Mouse (Mus musculus) heart, adult 2 months (tissue): Measurements from ENCODE around the gene Rnd2. TPM values are rescaled to one million over a fixed set of nuclear protein-coding genes. Genes with fewer than 3 reads are reported as not detected.
"Not testable (repeated sequence)": the region's sequence is repeated elsewhere in the genome, so short reads cannot be mapped to it uniquely, and the experiment has no call there.

ENCODE experiments used
- DNase-seq, 2 experiments: peaks; one replicate each; pipeline ENCODE4 v3.0.0; 2021
- H3K27ac ChIP-seq: fragments of 200-600 bp; 2 replicates; pipeline ENCODE4 v1.8.1; 2022
- H3K27me3 ChIP-seq: fragments of 200-500 bp; 2 replicates; pipeline ENCODE4 v1.6.1; 2012; ENCODE audit warnings: mild to moderate bottlenecking, low read length, inconsistent platforms, mixed read lengths; ENCODE audit not compliant: control insufficient read depth, insufficient read depth
- H3K36me3 ChIP-seq: fragments of 200-500 bp; 2 replicates; pipeline ENCODE4 v1.6.1; 2012; ENCODE audit warnings: low read length, inconsistent platforms; ENCODE audit not compliant: control insufficient read depth, insufficient read depth
- H3K4me1 ChIP-seq: fragments of 200-500 bp; 2 replicates; pipeline ENCODE4 v1.6.1; 2011; ENCODE audit warnings: low read length; ENCODE audit not compliant: control insufficient read depth, insufficient read depth
- H3K4me3 ChIP-seq: fragments of 200-600 bp; 2 replicates; pipeline ENCODE4 v1.8.1; 2022
- H3K79me2 ChIP-seq: fragments of 200-500 bp; replicated peaks from 2 replicates; pipeline ENCODE4 v1.6.1; 2012; ENCODE audit warnings: mild to moderate bottlenecking, inconsistent platforms, low read length, moderate library complexity, mixed read lengths; ENCODE audit not compliant: control insufficient read depth, insufficient read depth
- H3K9ac ChIP-seq: fragments of 200-500 bp; 2 replicates; pipeline ENCODE4 v1.6.1; 2012; ENCODE audit warnings: low read depth, mild to moderate bottlenecking, control low read depth, inconsistent platforms, low read length, mixed read lengths
- CTCF ChIP-seq: fragments of 200-600 bp; IDR thresholded peaks from 2 replicates; pipeline ENCODE4 v1.8.1; 2022; ENCODE audit warnings: antibody characterized with exemption, mild to moderate bottlenecking, moderate library complexity
- EP300 ChIP-seq: fragments of 200-500 bp; IDR thresholded peaks from 2 replicates; pipeline ENCODE4 v1.6.1; 2011; ENCODE audit warnings: low read depth, low read length, control low read depth; ENCODE audit not compliant: insufficient read depth
- POLR2A ChIP-seq: fragments of 200-500 bp; IDR thresholded peaks from 2 replicates; pipeline ENCODE4 v1.6.1; 2011; ENCODE audit warnings: mild to moderate bottlenecking, low read depth, low read length, control low read depth; ENCODE audit not compliant: insufficient read depth
- WGBS: fragments of 180-500 bp; shearing (Covaris S2); methylation state at CpG from one replicate; pipeline ENCODE4 v1.1.7; 2018; 5-methylcytosine and 5-hydroxymethylcytosine counted together
- intact Hi-C: fragments of 180-260 bp; cut with DNase I; formaldehyde crosslinking; loops from one replicate; pipeline ENCODE4 v1.15.1; 2025
- polyA plus RNA-seq: library from polyadenylated mRNA; depleted of rRNA; stranded (reverse); fragments of >200 nt; gene quantifications from 2 replicates; pipeline ENCODE4 v1.2.3, GENCODE M21; 2012
- total RNA-seq, 2 experiments: library from RNA; stranded (reverse); gene quantifications; 2 replicates each; pipeline ENCODE4 v1.2.3; 2021

Gene Rnd2
- total and polyA plus RNA-seq, 3 experiments, result 5.8 to 8.0 (median 6.5) TPM

- Histone ChIP-seq H3K27ac (no peak overlapping the region), H3K4me1 (peaks cover 3% of the 10 kb centered on the region), H3K79me2 (no peaks in the 10 kb centered on the region), H3K36me3 (no peaks in the 10 kb centered on the region), H3K9ac (no peak overlapping the region), H3K27me3 (no peaks in the 10 kb centered on the region), H3K4me3 (no peak overlapping the region)
- intact Hi-C loops, result no loop called here
- no peak for DNase-seq
- WGBS, result 57% methylated on average over 13 of the region's 13 CpGs
- TF ChIP-seq CTCF, result no peak
- no peak for TF ChIP-seq POLR2A
These were observed 2.0 kb upstream of the Rnd2 start for GRCm38 (mm10) chr11:101462583-101463440.

GRCm38 (mm10) chr11:101465101-101465868 is 486 bp downstream of the Rnd2 start:
- intact Hi-C loops, result loop anchor here (2.0 to 5.0 kb wide), 2 partner anchors 16 to 87 kb away; partner anchors contain the start of genes Brca1, Ifi35 and Nbr1
- 3% methylated on average over 51 of the region's 51 CpGs for whole genome bisulfite sequencing
- Histone ChIP-seq H3K79me2 (no peaks in the 10 kb centered on the region), H3K27ac (peak overlapping the region; percentile 88), H3K36me3 (no peaks in the 10 kb centered on the region), H3K4me1 (peaks cover 3% of the 10 kb centered on the region), H3K9ac (peak overlapping the region; percentile 82), H3K4me3 (peak overlapping the region; percentile 82), H3K27me3 (no peaks in the 10 kb centered on the region)
- TF ChIP-seq POLR2A (no peak), EP300 (no peak), CTCF (0 out of 2 replicates have a peak, but pooled peaks have one; percentile 21)
- peak; percentile 75 to 83 for DNase-seq

- H3K4me1 ChIP-seq, result peaks cover 3% of the 10 kb centered on the region
These were observed 1.2 kb downstream of the Rnd2 start, which contains the start of gene Vat1 for GRCm38 (mm10) chr11:101465869-101466551. Vat1 (minus strand) TSS chr11:101466230.

GRCm38 (mm10) chr11:101466552-101466950 is 1.8 kb downstream of the Rnd2 start:
- WGBS, result 48% methylated on average over 5 of the region's 5 CpGs
- H3K4me1 ChIP-seq, H3K79me2 ChIP-seq, H3K36me3 ChIP-seq, DNase-seq, H3K9ac ChIP-seq, H3K27me3 ChIP-seq: not testable (repeated sequence)
- peak overlapping the region; percentile 88 for H3K27ac ChIP-seq
- intact Hi-C loops, result loop anchor here (5.0 kb wide), 1 partner anchor 86 kb away; the partner anchor contains the start of genes Brca1 and Nbr1
- peak overlapping the region; percentile 82 for H3K4me3 ChIP-seq

More at GRCm38 (mm10) chr11:101465869-101466551, 1.2 kb downstream of the Rnd2 start, which contains the start of gene Vat1:
- H3K4me3 ChIP-seq, result peak within 1 kb of the TSS; percentile 82
- H3K27ac ChIP-seq, result peak within 1 kb of the TSS; percentile 88
- DNase-seq, result peak; percentile 83 to 85
- no peaks in the 10 kb centered on the region for H3K27me3 ChIP-seq
- H3K36me3 ChIP-seq, result no peaks in the 10 kb centered on the region
- H3K9ac ChIP-seq, result peak within 1 kb of the TSS; percentile 82
- H3K79me2 ChIP-seq, result no peaks in the 10 kb centered on the region
- intact Hi-C loops, result loop anchor here (2.0 to 5.0 kb wide), 2 partner anchors 17 to 86 kb away; partner anchors contain the start of genes Brca1, Ifi35 and Nbr1
- 1% methylated on average over 60 of the region's 60 CpGs for WGBS
- TF ChIP-seq CTCF, result peak; percentile 38
- peak; percentile 71 for TF ChIP-seq POLR2A
- TF ChIP-seq EP300, result 0 out of 2 replicates have a peak, but pooled peaks have one; percentile 20

- WGBS, result 1% methylated on average over 54 of the region's 54 CpGs
- peak overlapping the region; percentile 68 for H3K4me3 ChIP-seq
- H3K9ac ChIP-seq, result peak overlapping the region; percentile 81
- H3K27ac ChIP-seq, result peak overlapping the region; percentile 65
- no peaks in the 10 kb centered on the region for H3K36me3 ChIP-seq
- peak; percentile 76 for TF ChIP-seq CTCF
- TF ChIP-seq EP300, result no peak
- H3K79me2 ChIP-seq, result no peaks in the 10 kb centered on the region
- intact Hi-C loops, result loop anchor here (5.0 kb wide), 1 partner anchor 85 kb away; the partner anchor contains the start of genes Brca1 and Nbr1
- peak; percentile 81 to 84 for DNase-seq
- H3K4me1 ChIP-seq, result peaks cover 3% of the 10 kb centered on the region
- H3K27me3 ChIP-seq, result no peaks in the 10 kb centered on the region
These were observed 2.9 kb downstream of the Rnd2 start for GRCm38 (mm10) chr11:101467477-101468262.
